Mouse (Mus musculus): ENCODE results near the gene Hist1h3c.
A peak's percentile ranks its signal among the peaks of the same experiment; 100 is the strongest.
"Not testable (repeated sequence)": the region's sequence is repeated elsewhere in the genome, so short reads cannot be mapped to it uniquely, and the experiment has no call there.

The Hist1h3c gene

GRCm38 (mm10) chr13:23745381-23746161, at the start of gene Hist1h3c:
TSS of gene Hist1h3c (minus strand) at chr13:23745602.
- peak; percentile 96 for DNase-seq (ENCODE audit: low read depth, low spot score)

- peak; percentile 60 for DNase-seq (ENCODE audit: low read depth, low spot score)
Measured at GRCm38 (mm10) chr13:23792520-23792919, 47.1 kb upstream of the Hist1h3c start.

GRCm38 (mm10) chr13:23779025-23779424, 33.6 kb upstream of the Hist1h3c start:
- DNase-seq (ENCODE audit: low read depth, low spot score) = no peak

- DNase-seq (ENCODE audit: low read depth, low spot score) = peak; percentile 68
Measured at GRCm38 (mm10) chr13:23778339-23778738, 32.9 kb upstream of the Hist1h3c start.

- peak; percentile 95 for DNase-seq (ENCODE audit: low read depth, low spot score)
Measured at GRCm38 (mm10) chr13:23772561-23773313, 27.3 kb upstream of the Hist1h3c start.

- DNase-seq (ENCODE audit: low read depth, low spot score) = not testable (repeated sequence)
Measured at GRCm38 (mm10) chr13:23769613-23770012, 24.2 kb upstream of the Hist1h3c start, which contains the start of gene Trim38. TSS of gene Trim38 (plus strand) at chr13:23769913.

GRCm38 (mm10) chr13:23768834-23769397, 23.5 kb upstream of the Hist1h3c start:
- DNase-seq (ENCODE audit: low read depth, low spot score) = no peak

- DNase-seq (ENCODE audit: low read depth, low spot score) = no peak
Measured at GRCm38 (mm10) chr13:23766772-23767171, 21.4 kb upstream of the Hist1h3c start.

GRCm38 (mm10) chr13:23765172-23765513, 19.7 kb upstream of the Hist1h3c start:
- DNase-seq (ENCODE audit: low read depth, low spot score) = no peak

GRCm38 (mm10) chr13:23764324-23765171, 19.1 kb upstream of the Hist1h3c start:
- peak; percentile 75 for DNase-seq (ENCODE audit: low read depth, low spot score)

GRCm38 (mm10) chr13:23763586-23764323, 18.4 kb upstream of the Hist1h3c start, which contains the start of gene Hist1h1a:
TSS of gene Hist1h1a (plus strand) at chr13:23763666.
- peak; percentile 95 for DNase-seq (ENCODE audit: low read depth, low spot score)

- no peak for DNase-seq (ENCODE audit: low read depth, low spot score)
Measured at GRCm38 (mm10) chr13:23763242-23763585, 17.8 kb upstream of the Hist1h3c start.

GRCm38 (mm10) chr13:23761871-23762821, 16.7 kb upstream of the Hist1h3c start, which contains the start of gene Hist1h3a:
TSS of gene Hist1h3a (minus strand) at chr13:23762386.
- peak; percentile 95 for DNase-seq (ENCODE audit: low read depth, low spot score)

- peak; percentile 99 for DNase-seq (ENCODE audit: low read depth, low spot score)
Measured at GRCm38 (mm10) chr13:23760972-23761864, 15.8 kb upstream of the Hist1h3c start, which contains the start of gene Hist1h4a. TSS of gene Hist1h4a (minus strand) at chr13:23761230.

- peak; percentile 88 for DNase-seq (ENCODE audit: low read depth, low spot score)
Measured at GRCm38 (mm10) chr13:23760240-23760971, 15.0 kb upstream of the Hist1h3c start.

- DNase-seq (ENCODE audit: low read depth, low spot score) = no peak
Measured at GRCm38 (mm10) chr13:23759916-23760239, 14.5 kb upstream of the Hist1h3c start.

GRCm38 (mm10) chr13:23759251-23759771, 13.9 kb upstream of the Hist1h3c start:
- DNase-seq (ENCODE audit: low read depth, low spot score) = peak; percentile 64

GRCm38 (mm10) chr13:23757921-23758320, 12.5 kb upstream of the Hist1h3c start:
- no peak for DNase-seq (ENCODE audit: low read depth, low spot score)
